Mouse (Mus musculus): ENCODE results near the gene Prima1.
A peak's percentile ranks its signal among the peaks of the same experiment; 100 is the strongest.

The Prima1 gene

GRCm38 (mm10) chr12:103226121-103226520, 15.8 kb downstream of the Prima1 start:
- no peak for DNase-seq (ENCODE audit: low spot score in 2 of 2)

GRCm38 (mm10) chr12:103223671-103224070, 18.3 kb downstream of the Prima1 start:
- DNase-seq (ENCODE audit: low spot score in 2 of 2) = no peak

GRCm38 (mm10) chr12:103215877-103216610, 25.9 kb downstream of the Prima1 start:
- peak in 1 of 2 experiments; percentile 5 for DNase-seq (ENCODE audit: low spot score in 2 of 2)

- no peak for DNase-seq (ENCODE audit: low spot score in 2 of 2)
These were observed 27.2 kb downstream of the Prima1 start for GRCm38 (mm10) chr12:103214797-103215196.

- no peak for DNase-seq (ENCODE audit: low spot score in 2 of 2)
These were observed 27.7 kb downstream of the Prima1 start for GRCm38 (mm10) chr12:103214270-103214669.

GRCm38 (mm10) chr12:103213591-103213990, 28.4 kb downstream of the Prima1 start:
- DNase-seq (ENCODE audit: low spot score in 2 of 2) = no peak

GRCm38 (mm10) chr12:103211078-103211477, 30.9 kb downstream of the Prima1 start:
- DNase-seq (ENCODE audit: low spot score in 2 of 2) = no peak

- no peak for DNase-seq (ENCODE audit: low spot score in 2 of 2)
These were observed 32.4 kb downstream of the Prima1 start for GRCm38 (mm10) chr12:103209581-103209980.

GRCm38 (mm10) chr12:103205561-103205960, 36.4 kb downstream of the Prima1 start:
- no peak for DNase-seq (ENCODE audit: low spot score in 2 of 2)

GRCm38 (mm10) chr12:103202592-103203544, 39.1 kb downstream of the Prima1 start:
- DNase-seq (ENCODE audit: low spot score in 2 of 2) = no peak

GRCm38 (mm10) chr12:103192996-103193395, 49.0 kb downstream of the Prima1 start:
- no peak for DNase-seq (ENCODE audit: low spot score in 2 of 2)

- no peak for DNase-seq (ENCODE audit: low spot score in 2 of 2)
These were observed 52.2 kb downstream of the Prima1 start for GRCm38 (mm10) chr12:103189771-103190170.

- DNase-seq (ENCODE audit: low spot score in 2 of 2) = no peak
These were observed 53.7 kb downstream of the Prima1 start for GRCm38 (mm10) chr12:103188223-103188622.

GRCm38 (mm10) chr12:103187020-103187419, 54.9 kb downstream of the Prima1 start:
- DNase-seq (ENCODE audit: low spot score in 2 of 2) = no peak

- DNase-seq (ENCODE audit: low spot score in 2 of 2) = no peak
These were observed 58.9 kb downstream of the Prima1 start for GRCm38 (mm10) chr12:103183057-103183456.

- no peak for DNase-seq (ENCODE audit: low spot score in 2 of 2)
These were observed 73.1 kb downstream of the Prima1 start for GRCm38 (mm10) chr12:103168892-103169291.

- DNase-seq (ENCODE audit: low spot score in 2 of 2) = no peak
These were observed 77.6 kb downstream of the Prima1 start for GRCm38 (mm10) chr12:103164101-103165030.

GRCm38 (mm10) chr12:103163596-103163995, 78.4 kb downstream of the Prima1 start:
- DNase-seq (ENCODE audit: low spot score in 2 of 2) = no peak

GRCm38 (mm10) chr12:103160721-103161120, 81.2 kb downstream of the Prima1 start:
- no peak for DNase-seq (ENCODE audit: low spot score in 2 of 2)

- no peak for DNase-seq (ENCODE audit: low spot score in 2 of 2)
These were observed 82.9 kb downstream of the Prima1 start for GRCm38 (mm10) chr12:103159016-103159415.

- no peak for DNase-seq (ENCODE audit: low spot score in 2 of 2)
These were observed 84.6 kb downstream of the Prima1 start for GRCm38 (mm10) chr12:103157129-103157910.
